Mouse (Mus musculus) CH12.LX (cell line): ENCODE measurements around the gene Il16. TPM values are rescaled to one million over a fixed set of nuclear protein-coding genes. Genes with fewer than 3 reads are reported as not detected.

Source experiments
- DNase-seq: peaks from one replicate; pipeline ENCODE4 v3.0.0-alpha.2; 2013; ENCODE audit errors: extremely low read depth
- H3K27ac ChIP-seq: 2 replicates; pipeline ENCODE4 v1.5.1; 2012; ENCODE audit warnings: low read depth, mild to moderate bottlenecking, control low read depth, moderate library complexity; ENCODE audit not compliant: insufficient read depth
- H3K27me3 ChIP-seq: replicated peaks from 2 replicates; pipeline ENCODE3; 2012; ENCODE audit warnings: inconsistent platforms
- H3K36me3 ChIP-seq, 2 experiments: replicated peaks in 1 of 2; 2 replicates each; pipeline versions ENCODE3 to v1.6.1; 2012; ENCODE audit warnings: inconsistent platforms in 1 of 2, low read length in 1 of 2, mild to moderate bottlenecking in 1 of 2, mixed read lengths in 1 of 2, moderate library complexity in 1 of 2; ENCODE audit not compliant: control insufficient read depth in 1 of 2, insufficient read depth in 1 of 2
- H3K4me1 ChIP-seq, 2 experiments: 2 replicates each; pipeline ENCODE4 v1.6.1; 2012; ENCODE audit warnings: inconsistent platforms in 1 of 2, moderate library complexity in 1 of 2; ENCODE audit not compliant: insufficient read depth in 2 of 2, control insufficient read depth in 1 of 2
- H3K4me2 ChIP-seq: 2 replicates; pipeline ENCODE4 v1.6.1; 2012; ENCODE audit warnings: low read depth, mild to moderate bottlenecking, control low read depth; ENCODE audit not compliant: poor library complexity, insufficient read depth, severe bottlenecking
- H3K4me3 ChIP-seq, 3 experiments: fragments of 150-350 bp in 1 of 3; sonication (generic) in 1 of 3; replicated peaks in 1 of 3; 2 replicates each; pipeline versions ENCODE3 to v1.5.1; 2011 to 2012; ENCODE audit warnings: low read depth in 2 of 3, low read length in 2 of 3, mild to moderate bottlenecking in 2 of 3, moderate library complexity in 2 of 3, control low read depth in 1 of 3, improper control_type of control experiment in 1 of 3, inconsistent platforms in 1 of 3, mixed read lengths in 1 of 3; ENCODE audit not compliant: poor library complexity in 1 of 3
- H3K79me2 ChIP-seq: replicated peaks from 2 replicates; pipeline ENCODE4 v1.6.1; 2012; ENCODE audit warnings: mild to moderate bottlenecking, moderate library complexity; ENCODE audit not compliant: control insufficient read depth, poor library complexity, insufficient read depth, severe bottlenecking; ENCODE audit errors: extremely low read depth
- H3K9ac ChIP-seq: 2 replicates; pipeline ENCODE4 v1.6.1; 2012; ENCODE audit warnings: low read depth, mild to moderate bottlenecking, control low read depth, moderate library complexity; ENCODE audit not compliant: insufficient read depth
- H3K9me3 ChIP-seq: replicated peaks from 2 replicates; pipeline ENCODE3; 2012; ENCODE audit warnings: low read length, inconsistent platforms, mixed read lengths
- BHLHE40 ChIP-seq: IDR thresholded peaks from 2 replicates; pipeline ENCODE4 v1.6.1; 2011; ENCODE audit warnings: mild to moderate bottlenecking, low read depth, low read length, improper control_type of control experiment
- CHD1 ChIP-seq: IDR thresholded peaks from 2 replicates; pipeline ENCODE4 v1.6.1; 2012; ENCODE audit warnings: low read depth, low read length, improper control_type of control experiment, inconsistent platforms
- CHD2 ChIP-seq: IDR thresholded peaks from 2 replicates; pipeline ENCODE4 v1.6.1; 2011; ENCODE audit warnings: low read length, improper control_type of control experiment
- CTCF ChIP-seq, 2 experiments: IDR thresholded peaks in 1 of 2; conservative IDR thresholded peaks in 1 of 2; 2 replicates each; pipeline ENCODE4 v1.5.1; 2011 to 2012; ENCODE audit warnings: low read depth in 2 of 2, low read length in 2 of 2, improper control_type of control experiment in 1 of 2, inconsistent platforms in 1 of 2, mild to moderate bottlenecking in 1 of 2, moderate library complexity in 1 of 2
- E2F4 ChIP-seq: IDR thresholded peaks from 2 replicates; pipeline ENCODE4 v1.6.1; 2011; ENCODE audit warnings: low read depth, low read length, improper control_type of control experiment; ENCODE audit not compliant: insufficient replicate concordance
- EP300 ChIP-seq: IDR thresholded peaks from 2 replicates; pipeline ENCODE4 v1.6.1; 2011; ENCODE audit warnings: low read length, improper control_type of control experiment
- ETS1 ChIP-seq: conservative IDR thresholded peaks from 2 replicates; pipeline ENCODE4 v1.6.1; 2012; ENCODE audit warnings: low read depth, mild to moderate bottlenecking, inconsistent platforms, low read length, improper control_type of control experiment, moderate library complexity
- GABPA ChIP-seq: IDR thresholded peaks from 2 replicates; pipeline ENCODE4 v1.6.1; 2012; ENCODE audit warnings: low read depth, low read length, improper control_type of control experiment, inconsistent platforms; ENCODE audit not compliant: insufficient replicate concordance
- HCFC1 ChIP-seq: IDR thresholded peaks from 2 replicates; pipeline ENCODE4 v1.6.1; 2012; ENCODE audit warnings: low read depth, mild to moderate bottlenecking, inconsistent platforms, low read length, improper control_type of control experiment
- IRF4 ChIP-seq: IDR thresholded peaks from 2 replicates; pipeline ENCODE4 v1.6.1; 2014; ENCODE audit warnings: low read depth, mild to moderate bottlenecking, inconsistent platforms, low read length, improper control_type of control experiment
- JUN ChIP-seq: IDR thresholded peaks from 2 replicates; pipeline ENCODE4 v1.6.1; 2011; ENCODE audit warnings: low read depth, mild to moderate bottlenecking, low read length, improper control_type of control experiment, moderate library complexity; ENCODE audit not compliant: insufficient read depth
- MAFK ChIP-seq: IDR thresholded peaks from 2 replicates; pipeline ENCODE4 v1.6.1; 2011; ENCODE audit warnings: low read length, improper control_type of control experiment; ENCODE audit not compliant: insufficient replicate concordance
- MAX ChIP-seq: IDR thresholded peaks from 2 replicates; pipeline ENCODE4 v1.6.1; 2011; ENCODE audit warnings: low read length, improper control_type of control experiment
- MYC ChIP-seq: IDR thresholded peaks from 2 replicates; pipeline ENCODE4 v1.6.1; 2011; ENCODE audit warnings: low read depth, mild to moderate bottlenecking, improper control_type of control experiment, low read length
- NELFE ChIP-seq: IDR thresholded peaks from 2 replicates; pipeline ENCODE4 v1.6.1; 2011; ENCODE audit warnings: low read depth, low read length, improper control_type of control experiment
- NRF1 ChIP-seq: IDR thresholded peaks from 2 replicates; pipeline ENCODE4 v1.6.1; 2014; ENCODE audit warnings: low read depth, mild to moderate bottlenecking, inconsistent platforms, low read length, improper control_type of control experiment, moderate library complexity
- POLR2AphosphoS2 ChIP-seq: IDR thresholded peaks from 2 replicates; pipeline ENCODE4 v1.6.1; 2011; ENCODE audit warnings: low read depth, low read length, improper control_type of control experiment
- RAD21 ChIP-seq: IDR thresholded peaks from 2 replicates; pipeline ENCODE4 v1.6.1; 2011; ENCODE audit warnings: low read depth, mild to moderate bottlenecking, low read length, improper control_type of control experiment, moderate library complexity
- SMC3 ChIP-seq: IDR thresholded peaks from 2 replicates; pipeline ENCODE4 v1.6.1; 2011; ENCODE audit warnings: low read depth, low read length, improper control_type of control experiment
- TBP ChIP-seq: conservative IDR thresholded peaks from 2 replicates; pipeline ENCODE4 v1.6.1; 2011; ENCODE audit warnings: low read depth, low read length, improper control_type of control experiment
- TCF12 ChIP-seq: IDR thresholded peaks from 2 replicates; pipeline ENCODE4 v1.6.1; 2014; ENCODE audit warnings: low read depth, mild to moderate bottlenecking, inconsistent platforms, low read length, improper control_type of control experiment
- UBTF ChIP-seq: IDR thresholded peaks from 2 replicates; pipeline ENCODE4 v1.6.1; 2012; ENCODE audit warnings: low read depth, mild to moderate bottlenecking, inconsistent platforms, low read length, improper control_type of control experiment, moderate library complexity
- USF2 ChIP-seq: conservative IDR thresholded peaks from 2 replicates; pipeline ENCODE4 v1.6.1; 2011; ENCODE audit warnings: low read depth, low read length, improper control_type of control experiment
- ZC3H11A ChIP-seq: IDR thresholded peaks from 2 replicates; pipeline ENCODE4 v1.6.1; 2012; ENCODE audit warnings: low read depth, mild to moderate bottlenecking, inconsistent platforms, low read length, improper control_type of control experiment
- ZKSCAN1 ChIP-seq: IDR thresholded peaks from 2 replicates; pipeline ENCODE4 v1.6.1; 2012; ENCODE audit warnings: low read depth, inconsistent platforms, low read length, improper control_type of control experiment, borderline replicate concordance
- ZMIZ1 ChIP-seq: IDR thresholded peaks from 2 replicates; pipeline ENCODE4 v1.6.1; 2012; ENCODE audit warnings: low read depth, mild to moderate bottlenecking, inconsistent platforms, low read length, improper control_type of control experiment
- ZNF384 ChIP-seq: IDR thresholded peaks from 2 replicates; pipeline ENCODE4 v1.6.1; 2012; ENCODE audit warnings: low read depth, low read length, improper control_type of control experiment, inconsistent platforms
- dilution Hi-C: fragments of 300-500 bp; cut with MboI; formaldehyde crosslinking; loops from 2 replicates; pipeline ENCODE4 v1.14.3; 2020; ENCODE audit warnings: low sequenced_read_pairs; ENCODE audit not compliant: extremely low pct_unique_long_range_greater_than_20kb, extremely low pct_ligation_motif_present
- in situ Hi-C: fragments of 300-500 bp; cut with MboI; formaldehyde crosslinking; loops from 3 replicates; pipeline ENCODE4 v1.14.3; 2019; ENCODE audit warnings: low sequenced_read_pairs, low pct_ligation_motif_present, low pct_unique_long_range_greater_than_20kb, mixed read lengths
- polyA plus RNA-seq: library from polyadenylated mRNA; unstranded; fragments of >175 nt; gene quantifications from 2 replicates; pipeline ENCODE4 v1.2.1, GENCODE M21; 2012; ENCODE audit warnings: low read depth; ENCODE audit not compliant: insufficient read length
- total RNA-seq, 2 experiments: library from RNA; depleted of rRNA; stranded (reverse); fragments of 300-350 nt in 1 of 2; fragments of >200 nt in 1 of 2; gene quantifications; 2 replicates each; pipeline ENCODE4 v1.2.3; 2012 to 2014

Il16 gene
- total and polyA plus RNA-seq, 3 experiments = 39.8 to 62.1 (median 55.5) TPM

DNA sequence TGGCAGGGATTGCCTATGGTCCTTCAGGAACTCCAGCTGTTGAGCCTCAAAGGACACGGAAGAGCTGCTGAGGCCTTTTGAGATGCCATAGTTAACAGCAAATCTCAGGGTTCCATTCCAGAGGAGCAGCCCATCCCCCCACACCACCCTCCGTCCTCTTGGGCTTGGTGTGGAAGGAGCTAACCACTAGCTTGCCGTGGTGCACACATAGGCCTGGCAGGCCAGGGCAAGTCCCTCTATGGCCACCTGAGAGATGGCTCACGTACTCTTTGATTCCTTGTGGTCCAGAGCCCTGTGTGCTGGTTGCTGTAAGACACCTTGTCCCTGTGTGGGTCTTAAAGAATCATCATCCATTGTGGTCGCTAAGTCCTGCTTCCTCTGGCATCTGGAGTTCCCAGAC lies 104.9 kb downstream of the Il16 start:
- H3K9ac ChIP-seq = no peak overlapping the region
- DNase-seq = no peak
- TF ChIP-seq ETS1 (no peak), UBTF (no peak), ZC3H11A (no peak), POLR2AphosphoS2 (no peak), CHD2 (no peak), MAX (no peak), TBP (no peak), CHD1 (no peak), IRF4 (no peak), NRF1 (no peak), USF2 (no peak), RAD21 (no peak), ZNF384 (no peak), ZKSCAN1 (no peak), NELFE (no peak), BHLHE40 (no peak), GABPA (no peak), HCFC1 (no peak)
- in situ Hi-C loops = no loop called here
- dilution Hi-C loops = no loop called here
- peak overlapping the region; percentile 33; the same call in 1 of the 2 replicates for H3K27ac ChIP-seq
- H3K79me2 ChIP-seq = peaks cover 4% of the 10 kb centered on the region; the same call in 1 of the 2 replicates
- no peaks in the 10 kb centered on the region for H3K27me3 ChIP-seq
- peaks cover 83 to 95% of the 10 kb centered on the region in 2 experiments for H3K36me3 ChIP-seq
- H3K4me2 ChIP-seq = no peak overlapping the region
- no peak overlapping the region for H3K4me3 ChIP-seq
- H3K9me3 ChIP-seq = no peaks in the 10 kb centered on the region
- H3K4me1 ChIP-seq = peaks cover 45 to 89% of the 10 kb centered on the region in 2 experiments

DNA sequence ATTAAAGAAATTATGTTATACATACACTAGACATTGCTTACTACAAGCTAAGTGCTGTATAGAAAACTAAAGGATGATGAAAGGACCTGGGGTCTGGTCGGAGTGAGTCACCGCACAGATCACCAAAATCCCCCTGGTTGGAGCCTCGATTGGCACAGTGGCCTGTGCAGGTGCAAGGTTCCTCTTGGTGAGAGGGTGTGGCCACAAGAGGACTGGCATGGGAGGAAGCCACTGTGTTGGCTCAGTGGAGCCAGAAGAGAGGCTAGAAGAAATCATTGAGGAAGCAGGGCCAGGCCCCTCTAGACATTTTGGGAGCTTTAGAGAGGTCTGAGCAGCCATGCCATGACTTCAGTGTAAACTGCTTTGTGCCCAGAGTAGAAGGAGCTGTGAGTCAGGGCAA lies 106.4 kb downstream of the Il16 start:
- peaks cover 76 to 88% of the 10 kb centered on the region in 2 experiments for H3K36me3 ChIP-seq
- peaks cover 10% of the 10 kb centered on the region; the same call in 1 of the 2 replicates for H3K79me2 ChIP-seq
- no peak for DNase-seq
- no peak overlapping the region; the same call in 1 of the 2 replicates for H3K4me2 ChIP-seq
- H3K4me3 ChIP-seq = no peak overlapping the region
- dilution Hi-C loops = no loop called here
- peak; percentile 26; the same call in 1 of the 2 replicates for TF ChIP-seq EP300
- no peak for TF ChIP-seq RAD21
- no peak for TF ChIP-seq ZMIZ1
- TF ChIP-seq BHLHE40 = 0 out of 2 replicates have a peak, but pooled peaks have one; percentile 33
- peak; percentile 45; the same call in 1 of the 2 replicates for TF ChIP-seq TCF12
- no peak for TF ChIP-seq NELFE
- TF ChIP-seq ZNF384 = no peak
- no peak for TF ChIP-seq MAFK
- TF ChIP-seq IRF4 = no peak
- 0 out of 2 replicates have a peak, but pooled peaks have one; percentile 32 for TF ChIP-seq ETS1
- TF ChIP-seq CTCF (conservative IDR thresholded peaks at IDR 0.05 in 1 of 2, IDR thresholded peaks at IDR 0.05 in 1 of 2; ENCODE audit: low read depth in 2 of 2, low read length in 2 of 2) = no peak
- TF ChIP-seq JUN = 0 out of 2 replicates have a peak, but pooled peaks have one; percentile 12
- no peak for TF ChIP-seq SMC3
- TF ChIP-seq UBTF = no peak
- no peak for TF ChIP-seq CHD1
- no peak for TF ChIP-seq MYC
- TF ChIP-seq E2F4 = no peak
- no peak for TF ChIP-seq TBP
- TF ChIP-seq MAX = no peak
- in situ Hi-C loops = no loop called here
- no peak overlapping the region for H3K9ac ChIP-seq
- peak overlapping the region; percentile 82 for H3K27ac ChIP-seq
- no peaks in the 10 kb centered on the region for H3K9me3 ChIP-seq
- H3K4me1 ChIP-seq = peaks cover 45 to 86% of the 10 kb centered on the region in 2 experiments
- H3K27me3 ChIP-seq = no peaks in the 10 kb centered on the region
